Mouse (Mus musculus) liver, adult 2 months (tissue): ENCODE results near the gene Slc22a28.
"Not testable (repeated sequence)": the region's sequence is repeated elsewhere in the genome, so short reads cannot be mapped to it uniquely, and the experiment has no call there.

Experiments
- CTCF ChIP-seq: fragments of 200-500 bp; IDR thresholded peaks from 2 replicates; pipeline ENCODE4 v1.5.1; 2011; ENCODE audit warnings: low read depth, low read length, control low read depth
- POLR2A ChIP-seq: fragments of 200-500 bp; IDR thresholded peaks from 2 replicates; pipeline ENCODE4 v1.6.1; 2011; ENCODE audit warnings: low read length, control low read depth; ENCODE audit not compliant: insufficient read depth; ENCODE audit errors: extremely low read depth

DNA sequence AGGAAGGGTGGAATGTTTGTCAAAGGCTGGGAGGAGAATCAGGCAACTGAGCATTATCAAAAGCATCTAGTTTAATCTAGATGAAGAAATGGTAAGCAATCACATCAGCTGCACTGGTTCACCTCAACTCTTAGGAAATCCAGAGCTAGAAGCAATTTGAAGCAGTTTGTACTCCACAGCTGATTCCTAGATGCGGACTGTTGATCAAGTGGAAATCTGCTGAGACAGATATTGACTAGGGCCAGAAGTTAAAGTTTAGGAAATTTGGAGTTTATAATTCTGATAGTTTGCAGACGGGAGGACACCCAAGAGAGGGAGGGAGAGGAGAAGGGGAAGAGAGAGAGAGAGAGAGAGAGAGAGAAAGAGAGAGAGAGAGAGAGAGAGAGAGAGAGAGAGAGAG, 10.9 kb upstream of the Slc22a28 start:
- not testable (repeated sequence) for TF ChIP-seq CTCF, POLR2A
